Mouse (Mus musculus) MEL (cell line): ENCODE data around the gene Apba2. TPM values are rescaled to one million over a fixed set of nuclear protein-coding genes. Genes with fewer than 3 reads are reported as not detected.

Experiments
- DNase-seq: peaks from one replicate; pipeline ENCODE4 v3.0.0; 2011; ENCODE audit warnings: low read depth, low spot score
- H3K27ac ChIP-seq: 2 replicates; pipeline ENCODE4 v1.5.1; 2012; ENCODE audit warnings: low read depth, mild to moderate bottlenecking, control low read depth, low read length, moderate library complexity; ENCODE audit not compliant: control insufficient read depth
- H3K27me3 ChIP-seq, 2 experiments: fragments of 150-350 bp in 1 of 2; sonication (generic) in 1 of 2; 2 replicates each; pipeline ENCODE4 v1.6.1; 2012; ENCODE audit warnings: low read length in 2 of 2, mild to moderate bottlenecking in 2 of 2, improper control_type of control experiment in 1 of 2, moderate library complexity in 1 of 2; ENCODE audit not compliant: insufficient read depth in 2 of 2, control insufficient read depth in 1 of 2
- H3K36me3 ChIP-seq, 2 experiments: 2 replicates each; pipeline ENCODE4 v1.6.1; 2012 to 2014; ENCODE audit warnings: low read length in 2 of 2, improper control_type of control experiment in 1 of 2, inconsistent platforms in 1 of 2, mild to moderate bottlenecking in 1 of 2; ENCODE audit not compliant: insufficient read depth in 2 of 2, control insufficient read depth in 1 of 2
- H3K4me1 ChIP-seq, 2 experiments: fragments of 150-350 bp in 1 of 2; sonication (generic) in 1 of 2; 2 replicates each; pipeline ENCODE4 v1.6.1; 2012; ENCODE audit warnings: low read length in 2 of 2, improper control_type of control experiment in 1 of 2, mild to moderate bottlenecking in 1 of 2; ENCODE audit not compliant: insufficient read depth in 2 of 2, control insufficient read depth in 1 of 2
- H3K4me3 ChIP-seq, 2 experiments: fragments of 150-350 bp in 1 of 2; sonication (generic) in 1 of 2; 2 replicates each; pipeline ENCODE4 v1.5.1; 2012; ENCODE audit warnings: low read depth in 2 of 2, low read length in 2 of 2, mild to moderate bottlenecking in 2 of 2, moderate library complexity in 2 of 2, control low read depth in 1 of 2, improper control_type of control experiment in 1 of 2; ENCODE audit not compliant: control insufficient read depth in 1 of 2, insufficient read depth in 1 of 2
- H3K79me2 ChIP-seq: 2 replicates; pipeline ENCODE4 v1.6.1; 2012; ENCODE audit warnings: mild to moderate bottlenecking, low read length, moderate library complexity; ENCODE audit not compliant: control insufficient read depth, poor library complexity, insufficient read depth
- H3K9ac ChIP-seq: 2 replicates; pipeline ENCODE4 v1.6.1; 2012; ENCODE audit warnings: low read depth, mild to moderate bottlenecking, control low read depth, low read length, moderate library complexity; ENCODE audit not compliant: control insufficient read depth, poor library complexity, severe bottlenecking
- H3K9me3 ChIP-seq: fragments of 150-350 bp; sonication (generic); replicated peaks from 2 replicates; pipeline ENCODE4 v1.6.1; 2012; ENCODE audit warnings: mild to moderate bottlenecking, low read length, improper control_type of control experiment, moderate library complexity; ENCODE audit not compliant: insufficient read depth
- BHLHE40 ChIP-seq: IDR thresholded peaks from 2 replicates; pipeline ENCODE4 v1.6.1; 2012; ENCODE audit warnings: low read depth, mild to moderate bottlenecking, inconsistent platforms, low read length, improper control_type of control experiment, borderline replicate concordance
- E2F4 ChIP-seq: IDR thresholded peaks from 2 replicates; pipeline ENCODE4 v1.6.1; 2011; ENCODE audit warnings: low read depth, low read length, improper control_type of control experiment, borderline replicate concordance
- ETS1 ChIP-seq: IDR thresholded peaks from 2 replicates; pipeline ENCODE4 v1.6.1; 2012; ENCODE audit warnings: low read depth, mild to moderate bottlenecking, inconsistent platforms, low read length, improper control_type of control experiment, moderate library complexity
- GABPA ChIP-seq: IDR thresholded peaks from 2 replicates; pipeline ENCODE4 v1.6.1; 2012; ENCODE audit warnings: low read depth, mild to moderate bottlenecking, inconsistent platforms, low read length, improper control_type of control experiment, moderate library complexity
- GATA1 ChIP-seq: IDR thresholded peaks from 2 replicates; pipeline ENCODE4 v1.6.1; 2011; ENCODE audit warnings: low read depth, low read length, improper control_type of control experiment
- HCFC1 ChIP-seq: IDR thresholded peaks from 2 replicates; pipeline ENCODE4 v1.6.1; 2012; ENCODE audit warnings: low read depth, mild to moderate bottlenecking, inconsistent platforms, low read length, improper control_type of control experiment, moderate library complexity
- KAT2A ChIP-seq: conservative IDR thresholded peaks from 2 replicates; pipeline ENCODE4 v1.6.1; 2012; ENCODE audit warnings: low read depth, low read length, improper control_type of control experiment, inconsistent platforms
- MAX ChIP-seq: IDR thresholded peaks from 2 replicates; pipeline ENCODE4 v1.6.1; 2011; ENCODE audit warnings: low read length, improper control_type of control experiment
- MAZ ChIP-seq: IDR thresholded peaks from 2 replicates; pipeline ENCODE4 v1.6.1; 2012; ENCODE audit warnings: low read depth, mild to moderate bottlenecking, inconsistent platforms, low read length, improper control_type of control experiment
- MEF2A ChIP-seq: IDR thresholded peaks from 2 replicates; pipeline ENCODE4 v1.6.1; 2014; ENCODE audit warnings: low read depth, mild to moderate bottlenecking, inconsistent platforms, low read length, improper control_type of control experiment; ENCODE audit not compliant: poor library complexity, insufficient replicate concordance, severe bottlenecking; ENCODE audit errors: extremely low read depth
- MYC ChIP-seq: IDR thresholded peaks from 2 replicates; pipeline ENCODE4 v1.6.1; 2011; ENCODE audit warnings: low read depth, mild to moderate bottlenecking, low read length, improper control_type of control experiment, moderate library complexity
- NELFE ChIP-seq: IDR thresholded peaks from 2 replicates; pipeline ENCODE4 v1.6.1; 2011; ENCODE audit warnings: low read depth, low read length, improper control_type of control experiment
- POLR2A ChIP-seq, 2 experiments: IDR thresholded peaks; 2 replicates each; pipeline ENCODE4 v1.6.1; 2011 to 2012; ENCODE audit warnings: low read length in 2 of 2, mild to moderate bottlenecking in 2 of 2, control low read depth in 1 of 2, improper control_type of control experiment in 1 of 2, low read depth in 1 of 2, moderate library complexity in 1 of 2; ENCODE audit not compliant: control insufficient read depth in 1 of 2, insufficient read depth in 1 of 2, poor library complexity in 1 of 2
- POLR2AphosphoS2 ChIP-seq: IDR thresholded peaks from 2 replicates; pipeline ENCODE4 v1.6.1; 2011; ENCODE audit warnings: low read length, improper control_type of control experiment
- POLR2AphosphoS5 ChIP-seq: IDR thresholded peaks from 2 replicates; pipeline ENCODE4 v1.6.1; 2012; ENCODE audit warnings: low read depth, borderline replicate concordance, mild to moderate bottlenecking, inconsistent platforms, low read length, moderate library complexity, mixed read lengths
- RAD21 ChIP-seq: IDR thresholded peaks from 2 replicates; pipeline ENCODE4 v1.6.1; 2011; ENCODE audit warnings: mild to moderate bottlenecking, low read depth, low read length, improper control_type of control experiment
- SIN3A ChIP-seq: IDR thresholded peaks from 2 replicates; pipeline ENCODE4 v1.6.1; 2012; ENCODE audit warnings: low read length, improper control_type of control experiment, inconsistent platforms
- SMC3 ChIP-seq: IDR thresholded peaks from 2 replicates; pipeline ENCODE4 v1.6.1; 2011; ENCODE audit warnings: low read depth, low read length, improper control_type of control experiment
- TCF12 ChIP-seq: IDR thresholded peaks from 2 replicates; pipeline ENCODE4 v1.6.1; 2014; ENCODE audit warnings: low read depth, mild to moderate bottlenecking, inconsistent platforms, low read length, improper control_type of control experiment, moderate library complexity
- USF2 ChIP-seq, 2 experiments: IDR thresholded peaks; 2 replicates each; pipeline ENCODE4 v1.6.1; 2011 to 2012; ENCODE audit warnings: improper control_type of control experiment in 2 of 2, low read length in 2 of 2, borderline replicate concordance in 1 of 2, inconsistent platforms in 1 of 2, low read depth in 1 of 2, mild to moderate bottlenecking in 1 of 2; ENCODE audit not compliant: insufficient read depth in 1 of 2
- ZC3H11A ChIP-seq: IDR thresholded peaks from 2 replicates; pipeline ENCODE4 v1.6.1; 2012; ENCODE audit warnings: low read depth, mild to moderate bottlenecking, inconsistent platforms, low read length, improper control_type of control experiment
- ZMIZ1 ChIP-seq: IDR thresholded peaks from 2 replicates; pipeline ENCODE4 v1.6.1; 2012; ENCODE audit warnings: low read depth, mild to moderate bottlenecking, inconsistent platforms, low read length, improper control_type of control experiment, moderate library complexity
- polyA plus RNA-seq, 2 experiments: library from polyadenylated mRNA; stranded (reverse) in 1 of 2; unstranded in 1 of 2; fragments of >175 nt in 1 of 2; fragments of >200 nt in 1 of 2; gene quantifications; 2 replicates each; pipeline versions ENCODE4 v1.2.1 to v1.2.4; 2012; ENCODE audit warnings: low replicate concordance in 2 of 2, low read depth in 1 of 2; ENCODE audit not compliant: insufficient read length in 2 of 2, insufficient read depth in 1 of 2, missing spikeins in 1 of 2
- total RNA-seq: library from RNA; depleted of rRNA; stranded (reverse); fragments of 300-350 nt; gene quantifications from 2 replicates; pipeline ENCODE4 v1.2.3, GENCODE M21; 2012

The Apba2 gene
- total and polyA plus RNA-seq, 3 experiments, result not detected

DNA sequence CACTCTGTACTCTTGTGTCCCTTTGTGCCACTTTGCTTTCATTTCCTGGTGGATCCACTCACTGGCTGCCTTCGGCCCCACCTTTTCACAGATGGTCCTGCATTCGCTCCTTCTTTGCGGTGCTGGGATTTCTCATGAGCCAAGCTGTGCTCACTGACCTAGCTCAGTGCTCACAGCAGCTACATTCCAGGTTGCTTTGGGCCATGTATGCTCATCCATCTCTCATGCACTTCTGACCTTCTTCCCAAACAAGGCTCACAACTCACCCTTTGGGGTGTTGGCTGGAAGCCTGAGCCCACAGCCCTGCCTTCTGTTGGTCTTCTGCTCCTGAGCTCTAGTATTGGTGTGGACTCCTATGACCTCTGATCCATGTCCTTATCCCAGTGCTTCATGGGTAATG lies 139.1 kb downstream of the Apba2 start:
- no peaks in the 10 kb centered on the region for H3K36me3 ChIP-seq
- H3K79me2 ChIP-seq, result no peaks in the 10 kb centered on the region
- no peak for DNase-seq
- no peaks in the 10 kb centered on the region for H3K9me3 ChIP-seq
- H3K9ac ChIP-seq, result no peak overlapping the region
- no peak overlapping the region for H3K27ac ChIP-seq
- TF ChIP-seq ETS1 (no peak), MAZ (no peak), SIN3A (no peak), BHLHE40 (no peak), HCFC1 (no peak), E2F4 (no peak), POLR2A (IDR thresholded peaks at IDR 0.05; ENCODE audit: control insufficient read depth in 1 of 2, insufficient read depth in 1 of 2, low read depth in 1 of 2, low read length in 2 of 2, poor library complexity in 1 of 2) (no peak), GATA1 (no peak), SMC3 (no peak), GABPA (no peak)
- no peaks in the 10 kb centered on the region for H3K27me3 ChIP-seq
- no peaks in the 10 kb centered on the region for H3K4me1 ChIP-seq
- no peak overlapping the region for H3K4me3 ChIP-seq

DNA sequence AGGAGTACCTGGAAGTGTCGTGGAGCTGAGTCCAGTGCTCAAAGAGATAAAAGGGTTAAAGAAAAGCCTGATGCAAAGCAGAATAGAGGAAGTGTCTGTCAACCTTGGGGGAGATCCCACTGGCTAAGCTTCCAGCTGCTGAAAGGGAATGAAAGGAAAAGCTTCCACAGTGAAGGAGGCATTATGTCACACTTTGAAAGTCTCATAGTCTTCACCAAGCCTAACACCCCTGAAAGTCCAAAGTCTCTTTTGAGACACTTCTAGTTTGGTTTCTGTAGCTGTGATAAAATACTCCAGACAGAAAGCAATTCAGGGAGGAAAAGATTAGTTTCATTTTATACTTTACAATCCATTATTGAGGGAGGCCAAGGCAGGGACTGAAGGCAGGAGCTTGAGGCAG lies 141.4 kb downstream of the Apba2 start:
- no peak for TF ChIP-seq MEF2A
- TF ChIP-seq POLR2AphosphoS5, result no peak
- no peak for TF ChIP-seq TCF12
- TF ChIP-seq USF2 (IDR thresholded peaks at IDR 0.05; ENCODE audit: borderline replicate concordance in 1 of 2, insufficient read depth in 1 of 2, low read depth in 1 of 2, low read length in 2 of 2), result no peak
- no peak for TF ChIP-seq BHLHE40
- no peak for TF ChIP-seq GATA1
- TF ChIP-seq POLR2AphosphoS2, result no peak
- no peak for TF ChIP-seq MYC
- TF ChIP-seq POLR2A (IDR thresholded peaks at IDR 0.05; ENCODE audit: control insufficient read depth in 1 of 2, insufficient read depth in 1 of 2, low read depth in 1 of 2, low read length in 2 of 2, poor library complexity in 1 of 2), result no peak
- no peak for TF ChIP-seq SMC3
- TF ChIP-seq ZMIZ1, result no peak
- TF ChIP-seq MAX, result no peak
- TF ChIP-seq ZC3H11A, result no peak
- no peak for TF ChIP-seq MAZ
- no peak for TF ChIP-seq KAT2A
- TF ChIP-seq ETS1, result no peak
- TF ChIP-seq RAD21, result no peak
- TF ChIP-seq NELFE, result no peak
- H3K9me3 ChIP-seq, result no peaks in the 10 kb centered on the region
- no peaks in the 10 kb centered on the region for H3K36me3 ChIP-seq
- DNase-seq, result no peak
- no peaks in the 10 kb centered on the region for H3K79me2 ChIP-seq
- no peak overlapping the region for H3K9ac ChIP-seq
- no peak overlapping the region for H3K27ac ChIP-seq
- no peaks in the 10 kb centered on the region for H3K4me1 ChIP-seq
- no peaks in the 10 kb centered on the region for H3K27me3 ChIP-seq
- H3K4me3 ChIP-seq, result no peak overlapping the region
